28 mouse cellular contexts compared by ENCODE assay signal in genomic region chr11:11182705-11183104, GRCm38 (mm10).
"Had no signal": no experiment of that assay in that cellular context is flagged by ENCODE, and none has a peak within 500 bp of the region (broad histone marks: within the 10 kb centered on the region; RNA-seq: fewer than 3 reads in every experiment).

No protein-coding gene starts in this region.

- H3K4me1 ChIP-seq: embryonic facial prominence, embryonic 10.5 days; embryonic facial prominence, embryonic 12.5 days; embryonic facial prominence, embryonic 13.5 days; embryonic facial prominence, embryonic 15.5 days; forebrain, embryonic 10.5 days; forebrain, embryonic 12.5 days; forebrain, embryonic 13.5 days; forebrain, embryonic 15.5 days had no signal

- H3K9me3 ChIP-seq: embryonic facial prominence, embryonic 10.5 days; embryonic facial prominence, embryonic 12.5 days; embryonic facial prominence, embryonic 13.5 days; embryonic facial prominence, embryonic 15.5 days; forebrain, embryonic 10.5 days; forebrain, embryonic 12.5 days; forebrain, embryonic 13.5 days; forebrain, embryonic 15.5 days had no signal

- H3K4me2 ChIP-seq: embryonic facial prominence, embryonic 12.5 days; embryonic facial prominence, embryonic 13.5 days; embryonic facial prominence, embryonic 15.5 days; forebrain, embryonic 12.5 days; forebrain, embryonic 13.5 days; forebrain, embryonic 15.5 days had no signal

- H3K4me3 ChIP-seq: embryonic facial prominence, embryonic 10.5 days; embryonic facial prominence, embryonic 12.5 days; embryonic facial prominence, embryonic 13.5 days; embryonic facial prominence, embryonic 15.5 days; erythroblast, embryonic 14.5 days; forebrain, embryonic 10.5 days; forebrain, embryonic 12.5 days; forebrain, embryonic 13.5 days; forebrain, embryonic 15.5 days; gastrocnemius, adult 2 months had no signal

- DNase-seq: cerebellum, adult 2 months; cerebellum, adult 8-10 months; cerebellum, adult 9-10 months; cerebellum, adult 9-11 months; cerebellum, postnatal 10 days; cerebellum, postnatal 14 days; cerebellum, postnatal 25 days; cerebellum, postnatal 36 days; embryo, embryonic 11 days; forebrain, postnatal 0 days; gastrocnemius, adult 2 months; gastrocnemius, postnatal 10 days; gastrocnemius, postnatal 14 days; gastrocnemius, postnatal 25 days; gastrocnemius, postnatal 36 days; heart, adult 11 months; heart, adult 18-20 months had no signal

- H3K27ac ChIP-seq: embryonic facial prominence, embryonic 10.5 days; embryonic facial prominence, embryonic 12.5 days; embryonic facial prominence, embryonic 13.5 days; embryonic facial prominence, embryonic 15.5 days; forebrain, embryonic 10.5 days; forebrain, embryonic 12.5 days; forebrain, embryonic 13.5 days; forebrain, embryonic 15.5 days; gastrocnemius, adult 2 months had no signal

- H3K36me3 ChIP-seq: embryonic facial prominence, embryonic 10.5 days; embryonic facial prominence, embryonic 12.5 days; embryonic facial prominence, embryonic 13.5 days; embryonic facial prominence, embryonic 15.5 days; forebrain, embryonic 10.5 days; forebrain, embryonic 12.5 days; forebrain, embryonic 15.5 days had no signal

- ATAC-seq: forebrain, embryonic 13.5 days; forebrain, embryonic 14.5 days; forebrain, embryonic 15.5 days; forebrain, embryonic 16.5 days had no signal

- H3K27me3 ChIP-seq: embryonic facial prominence, embryonic 12.5 days; embryonic facial prominence, embryonic 13.5 days; embryonic facial prominence, embryonic 15.5 days; forebrain, embryonic 12.5 days; forebrain, embryonic 13.5 days; forebrain, embryonic 15.5 days had no signal

- H3K9ac ChIP-seq: embryonic facial prominence, embryonic 12.5 days; embryonic facial prominence, embryonic 13.5 days; embryonic facial prominence, embryonic 15.5 days; forebrain, embryonic 12.5 days; forebrain, embryonic 13.5 days; forebrain, embryonic 15.5 days; forebrain, postnatal 0 days had no signal
